Mouse (Mus musculus): ENCODE data around the gene Sox12.

Gene Sox12

GRCm38 (mm10) chr2:152399122-152399542, 1.3 kb upstream of the Sox12 start:
- DNase-seq: no peak

GRCm38 (mm10) chr2:152398691-152399090, 828 bp upstream of the Sox12 start:
- peak; percentile 97 for DNase-seq

GRCm38 (mm10) chr2:152397004-152397589, 766 bp downstream of the Sox12 start:
- peak; percentile 73 for DNase-seq

GRCm38 (mm10) chr2:152396110-152397003, 1.5 kb downstream of the Sox12 start:
- peak; percentile 74 to 80 for DNase-seq

- DNase-seq: peak in 1 of 2 experiments; percentile 10
These were observed 2.5 kb downstream of the Sox12 start for GRCm38 (mm10) chr2:152395271-152395920.

GRCm38 (mm10) chr2:152393225-152394017, 4.4 kb downstream of the Sox12 start:
- no peak for DNase-seq

- peak; percentile 48 to 65 for DNase-seq
These were observed 5.1 kb downstream of the Sox12 start for GRCm38 (mm10) chr2:152392786-152393185.

GRCm38 (mm10) chr2:152384191-152384590, 13.7 kb downstream of the Sox12 start:
- no peak for DNase-seq

- DNase-seq: no peak
These were observed 21.5 kb downstream of the Sox12 start, which contains the start of gene Nrsn2 for GRCm38 (mm10) chr2:152376345-152376741. Gene Nrsn2 (minus strand): TSS chr2:152376638.

GRCm38 (mm10) chr2:152375652-152376344, 22.1 kb downstream of the Sox12 start:
- DNase-seq: no peak

- DNase-seq: no peak
These were observed 24.3 kb downstream of the Sox12 start for GRCm38 (mm10) chr2:152373547-152373946.

- no peak for DNase-seq
These were observed 25.2 kb downstream of the Sox12 start for GRCm38 (mm10) chr2:152372661-152373060.

- DNase-seq: no peak
These were observed 25.8 kb downstream of the Sox12 start for GRCm38 (mm10) chr2:152372104-152372503.

GRCm38 (mm10) chr2:152368532-152369140, 29.2 kb downstream of the Sox12 start:
- peak; percentile 67 to 69 for DNase-seq

GRCm38 (mm10) chr2:152367917-152368316, 29.9 kb downstream of the Sox12 start:
- no peak for DNase-seq

GRCm38 (mm10) chr2:152363245-152364147, 34.4 kb downstream of the Sox12 start:
- DNase-seq: peak; percentile 73 to 76

GRCm38 (mm10) chr2:152361193-152361592, 36.7 kb downstream of the Sox12 start:
- no peak for DNase-seq

- peak; percentile 21 to 46 for DNase-seq
These were observed 37.5 kb downstream of the Sox12 start for GRCm38 (mm10) chr2:152360271-152360775.

- DNase-seq: no peak
These were observed 38.2 kb downstream of the Sox12 start for GRCm38 (mm10) chr2:152359616-152360015.

GRCm38 (mm10) chr2:152358977-152359376, 38.9 kb downstream of the Sox12 start:
- peak; percentile 51 to 56 for DNase-seq
